Mouse (Mus musculus) neural tube, embryonic 15.5 days (tissue): ENCODE data around the gene Rgl1. TPM values are rescaled to one million over a fixed set of nuclear protein-coding genes. Genes with fewer than 3 reads are reported as not detected.
"Not testable (repeated sequence)": the region's sequence is repeated elsewhere in the genome, so short reads cannot be mapped to it uniquely, and the experiment has no call there.

Experiments used
- ATAC-seq: fragments of 200-750 bp; cut with Nextera tagmentation; 2 replicates; pipeline ENCODE4 v1.8.0; 2017; ENCODE audit warnings: mild to moderate bottlenecking, moderate TSS enrichment, moderate library complexity; ENCODE audit not compliant: low FRiP score
- H3K27ac ChIP-seq: fragments of 300-500 bp; sonication (generic); replicated peaks from 2 replicates; pipeline ENCODE4 v1.5.1; 2015; ENCODE audit warnings: mild to moderate bottlenecking, inconsistent platforms
- H3K27me3 ChIP-seq: fragments of 300-500 bp; sonication (generic); replicated peaks from 2 replicates; pipeline ENCODE4 v1.6.1; 2015; ENCODE audit warnings: inconsistent platforms
- H3K36me3 ChIP-seq: fragments of 300-500 bp; sonication (generic); 2 replicates; pipeline ENCODE4 v1.6.1; 2015; ENCODE audit warnings: inconsistent platforms
- H3K4me1 ChIP-seq: fragments of 300-500 bp; sonication (generic); 2 replicates; pipeline ENCODE4 v1.6.1; 2015; ENCODE audit warnings: inconsistent platforms
- H3K4me2 ChIP-seq: fragments of 300-500 bp; sonication (generic); 2 replicates; pipeline ENCODE4 v1.6.1; 2015; ENCODE audit warnings: inconsistent platforms, mild to moderate bottlenecking, moderate library complexity
- H3K4me3 ChIP-seq: fragments of 300-500 bp; sonication (generic); replicated peaks from 2 replicates; pipeline ENCODE4 v1.5.1; 2015; ENCODE audit warnings: mild to moderate bottlenecking, inconsistent platforms
- H3K9ac ChIP-seq: fragments of 300-500 bp; sonication (generic); replicated peaks from 2 replicates; pipeline ENCODE4 v1.6.1; 2015; ENCODE audit warnings: mild to moderate bottlenecking, inconsistent platforms
- H3K9me3 ChIP-seq: fragments of 300-500 bp; sonication (generic); replicated peaks from 2 replicates; pipeline ENCODE4 v1.6.1; 2016; ENCODE audit warnings: inconsistent platforms
- WGBS: fragments of 180-500 bp; shearing (Covaris S2); methylation state at CpG from one replicate; pipeline ENCODE4 v1.1.7; 2015; ENCODE audit warnings: mixed read lengths; 5-methylcytosine and 5-hydroxymethylcytosine counted together
- polyA plus RNA-seq: library from polyadenylated mRNA; unstranded; fragments of >200 nt; fragmentation: Nextera tagmentation; extraction: Ambion mirVana; gene quantifications from 2 replicates; pipeline ENCODE4 v1.2.1, GENCODE M21; 2015

Gene Rgl1
- polyA plus RNA-seq, 1 experiment from 2014 or later = 18.8 TPM

GRCm38 (mm10) chr1:152648052-152648451, 118.1 kb downstream of the Rgl1 start:
- Histone ChIP-seq H3K27ac (no peak overlapping the region), H3K4me3 (no peak overlapping the region), H3K9ac (no peak overlapping the region), H3K9me3 (no peaks in the 10 kb centered on the region), H3K4me2 (no peak overlapping the region), H3K27me3 (no peaks in the 10 kb centered on the region), H3K4me1 (no peaks in the 10 kb centered on the region), H3K36me3 (no peaks in the 10 kb centered on the region)
- WGBS = 90% methylated on average over 5 of the region's 5 CpGs
- ATAC-seq = no peak

DNA sequence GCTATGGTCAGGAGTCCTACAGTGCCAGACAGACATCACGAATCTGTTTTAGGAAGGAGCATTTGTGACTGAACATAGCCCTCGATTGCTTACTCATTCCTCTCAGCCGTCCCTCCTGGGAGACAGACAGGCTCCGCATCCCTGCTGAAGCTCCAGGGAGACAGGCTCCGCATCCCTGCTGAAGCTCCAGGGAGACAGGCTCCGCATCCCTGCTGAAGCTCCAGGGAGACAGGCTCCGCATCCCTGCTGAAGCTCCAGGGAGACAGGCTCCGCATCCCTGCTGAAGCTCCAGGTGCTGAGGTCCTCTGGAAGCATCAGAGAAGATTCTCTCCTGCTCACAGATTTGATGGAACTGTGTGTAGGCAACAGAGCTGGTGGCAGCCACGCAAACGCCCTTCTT, 123.9 kb downstream of the Rgl1 start:
- H3K9me3 ChIP-seq, H3K27ac ChIP-seq, H3K4me3 ChIP-seq, H3K9ac ChIP-seq, H3K27me3 ChIP-seq, H3K4me2 ChIP-seq, H3K36me3 ChIP-seq, ATAC-seq: not testable (repeated sequence)
- H3K4me1 ChIP-seq = peaks cover 15% of the 10 kb centered on the region
- WGBS = 66% methylated on average over 10 of the region's 10 CpGs

DNA sequence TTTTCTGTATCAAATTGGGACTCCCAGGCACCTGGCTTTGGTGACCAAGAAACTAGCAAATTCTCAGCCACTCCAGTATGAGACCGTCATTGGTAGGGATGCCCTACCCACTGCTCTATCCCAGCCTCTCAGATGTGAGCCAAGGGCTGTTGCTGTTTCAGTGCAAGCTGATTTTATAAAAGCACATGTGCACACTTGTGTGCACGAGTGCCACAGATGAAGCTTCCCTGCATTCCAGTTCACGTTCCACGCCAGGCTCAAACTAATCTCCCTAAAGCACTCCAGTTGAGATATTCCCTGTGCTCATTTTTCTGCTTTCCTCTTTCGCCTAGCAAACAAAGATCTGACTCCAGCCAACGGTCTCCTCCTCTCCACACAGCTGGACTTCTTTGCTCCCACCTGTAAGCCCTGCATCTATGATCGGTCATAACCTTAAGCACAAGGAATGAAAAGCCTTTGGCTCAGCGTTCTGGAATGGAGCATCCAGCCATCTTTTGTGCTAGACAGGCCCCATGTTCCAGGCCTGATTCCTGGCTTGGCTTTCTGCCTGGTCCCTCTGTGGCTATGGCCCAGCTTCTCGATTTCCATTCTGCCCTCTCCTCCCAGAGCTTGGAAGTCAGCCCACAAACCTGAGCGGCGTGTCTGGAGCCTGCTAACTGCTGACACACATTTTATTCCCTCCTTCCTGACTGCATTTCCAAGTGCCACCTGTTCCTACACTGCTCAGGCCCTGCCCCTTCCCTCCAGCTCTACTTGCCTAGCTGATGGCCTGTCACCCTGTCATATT, 125.8 kb downstream of the Rgl1 start:
- no peaks in the 10 kb centered on the region for H3K36me3 ChIP-seq
- no peaks in the 10 kb centered on the region for H3K27me3 ChIP-seq
- no peaks in the 10 kb centered on the region for H3K9me3 ChIP-seq
- peaks cover 15% of the 10 kb centered on the region for H3K4me1 ChIP-seq
- ATAC-seq = peak; percentile 62
- peak overlapping the region; percentile 35 for H3K27ac ChIP-seq
- H3K4me2 ChIP-seq = no peak overlapping the region
- no peak overlapping the region for H3K4me3 ChIP-seq
- WGBS = 54% methylated on average over 11 of the region's 11 CpGs
- H3K9ac ChIP-seq = no peak overlapping the region

- 94% methylated on average over 7 of the region's 7 CpGs for WGBS
- Histone ChIP-seq H3K4me1 (peaks cover 15% of the 10 kb centered on the region), H3K27ac (no peak overlapping the region), H3K4me2 (no peak overlapping the region), H3K9ac (no peak overlapping the region), H3K27me3 (no peaks in the 10 kb centered on the region), H3K9me3 (no peaks in the 10 kb centered on the region), H3K4me3 (no peak overlapping the region), H3K36me3 (no peaks in the 10 kb centered on the region)
- ATAC-seq = no peak
These were observed 126.8 kb downstream of the Rgl1 start for GRCm38 (mm10) chr1:152639344-152639743.

GRCm38 (mm10) chr1:152634638-152635037, 131.5 kb downstream of the Rgl1 start:
- no peak overlapping the region for H3K27ac ChIP-seq
- no peaks in the 10 kb centered on the region for H3K9me3 ChIP-seq
- no peaks in the 10 kb centered on the region for H3K27me3 ChIP-seq
- H3K4me2 ChIP-seq = no peak overlapping the region
- H3K4me1 ChIP-seq = no peaks in the 10 kb centered on the region
- H3K4me3 ChIP-seq = no peak overlapping the region
- no peaks in the 10 kb centered on the region for H3K36me3 ChIP-seq
- no peak overlapping the region for H3K9ac ChIP-seq
- WGBS = 83% methylated on average over 5 of the region's 5 CpGs
- no peak for ATAC-seq

DNA sequence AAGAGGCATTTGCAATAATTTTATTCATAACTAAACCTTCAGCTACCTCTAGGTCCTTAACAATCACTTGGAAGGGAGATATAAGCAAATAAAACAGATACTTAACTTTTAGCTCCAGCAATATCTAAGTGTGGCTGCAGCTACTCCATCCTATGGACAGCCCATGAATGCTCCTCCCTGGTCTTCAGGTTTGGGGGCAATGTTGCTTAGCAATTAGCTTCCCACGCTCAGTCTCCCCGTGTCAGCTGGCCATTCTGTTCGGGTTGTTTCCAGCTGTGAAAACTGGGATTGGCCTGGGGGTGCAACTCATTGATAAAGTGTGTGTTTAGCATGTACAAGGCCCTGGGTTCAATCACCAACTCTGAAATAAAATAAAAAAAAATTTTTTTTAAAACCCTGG, 136.4 kb downstream of the Rgl1 start:
- WGBS = 19% methylated on average over 3 of the region's 3 CpGs

GRCm38 (mm10) chr1:152625651-152626050, 140.5 kb downstream of the Rgl1 start:
- peak overlapping the region; percentile 68; the same call in 1 of the 2 replicates for H3K9ac ChIP-seq
- no peak for ATAC-seq

More for the DNA sequence above, 136.4 kb downstream of the Rgl1 start:
- H3K27ac ChIP-seq = no peak overlapping the region
- no peak overlapping the region for H3K4me3 ChIP-seq
- ATAC-seq = no peak
- H3K9me3 ChIP-seq = no peaks in the 10 kb centered on the region
- peaks cover 7% of the 10 kb centered on the region; the same call in 1 of the 2 replicates for H3K4me1 ChIP-seq
- no peaks in the 10 kb centered on the region for H3K36me3 ChIP-seq
- no peak overlapping the region for H3K9ac ChIP-seq
- no peak overlapping the region for H3K4me2 ChIP-seq
- H3K27me3 ChIP-seq = 0 out of 2 replicates have a peak, but pooled peaks cover 3% of the 10 kb centered on the region

GRCm38 (mm10) chr1:152624644-152625454, 141.3 kb downstream of the Rgl1 start:
- 0 out of 2 replicates have a peak, but pooled peaks cover 3% of the 10 kb centered on the region for H3K27me3 ChIP-seq
- peak overlapping the region; percentile 89 for H3K4me2 ChIP-seq
- no peaks in the 10 kb centered on the region for H3K36me3 ChIP-seq
- H3K9ac ChIP-seq = peak overlapping the region; percentile 68
- ATAC-seq = peak; percentile 88
- peaks cover 23% of the 10 kb centered on the region for H3K4me1 ChIP-seq
- no peaks in the 10 kb centered on the region for H3K9me3 ChIP-seq
- WGBS = under 1% methylated on average over 61 of the region's 61 CpGs
- H3K27ac ChIP-seq = peak overlapping the region; percentile 84
- peak overlapping the region; percentile 63 for H3K4me3 ChIP-seq

More at GRCm38 (mm10) chr1:152625651-152626050, 140.5 kb downstream of the Rgl1 start:
- H3K4me2 ChIP-seq = peak overlapping the region; percentile 89
- peak overlapping the region; percentile 63 for H3K4me3 ChIP-seq
- no peaks in the 10 kb centered on the region for H3K9me3 ChIP-seq
- 0 out of 2 replicates have a peak, but pooled peaks cover 3% of the 10 kb centered on the region for H3K27me3 ChIP-seq
- peaks cover 22% of the 10 kb centered on the region for H3K4me1 ChIP-seq
- H3K36me3 ChIP-seq = no peaks in the 10 kb centered on the region
- peak overlapping the region; percentile 84; the same call in 1 of the 2 replicates for H3K27ac ChIP-seq

- Histone ChIP-seq H3K4me1 (peaks cover 30% of the 10 kb centered on the region), H3K27me3 (0 out of 2 replicates have a peak, but pooled peaks cover 3% of the 10 kb centered on the region), H3K4me2 (peak overlapping the region; percentile 89), H3K9ac (0 out of 2 replicates have a peak overlapping the region, but pooled peaks have one; percentile 18), H3K27ac (peak overlapping the region; percentile 84), H3K36me3 (no peaks in the 10 kb centered on the region), H3K4me3 (peak overlapping the region; percentile 63), H3K9me3 (no peaks in the 10 kb centered on the region)
- ATAC-seq = no peak
- 29% methylated on average over 12 of the region's 12 CpGs for WGBS
These were observed 142.5 kb downstream of the Rgl1 start for GRCm38 (mm10) chr1:152623375-152624270.

DNA sequence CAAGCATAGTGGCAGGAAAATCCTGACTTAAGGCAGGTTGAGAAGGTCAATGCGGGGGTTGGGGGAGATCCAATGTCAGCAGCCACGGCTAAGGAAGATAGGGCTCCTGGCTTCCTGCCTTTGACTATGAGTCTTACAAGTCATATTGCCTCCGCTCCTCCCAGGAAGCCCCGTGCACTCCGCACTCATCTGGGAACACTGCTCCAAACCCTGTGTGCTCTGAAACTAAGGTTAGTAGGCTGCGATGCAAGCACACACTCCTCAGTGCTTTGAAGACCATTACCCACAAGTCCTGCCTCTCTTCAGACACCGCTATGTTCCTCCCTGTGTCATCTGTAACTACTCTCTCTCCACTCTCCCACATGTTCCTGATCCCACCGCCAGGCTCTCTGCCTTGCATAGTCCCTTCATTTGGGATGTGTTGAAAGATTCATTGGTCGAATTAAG, 143.4 kb downstream of the Rgl1 start:
- Histone ChIP-seq H3K4me2 (peak overlapping the region; percentile 89), H3K4me3 (peak overlapping the region; percentile 63; the same call in 1 of the 2 replicates), H3K27ac (no peak overlapping the region), H3K9me3 (no peaks in the 10 kb centered on the region), H3K27me3 (0 out of 2 replicates have a peak, but pooled peaks cover 3% of the 10 kb centered on the region), H3K4me1 (peaks cover 33% of the 10 kb centered on the region), H3K36me3 (no peaks in the 10 kb centered on the region), H3K9ac (no peak overlapping the region)
- ATAC-seq = no peak
- WGBS = 77% methylated on average over 9 of the region's 9 CpGs

DNA sequence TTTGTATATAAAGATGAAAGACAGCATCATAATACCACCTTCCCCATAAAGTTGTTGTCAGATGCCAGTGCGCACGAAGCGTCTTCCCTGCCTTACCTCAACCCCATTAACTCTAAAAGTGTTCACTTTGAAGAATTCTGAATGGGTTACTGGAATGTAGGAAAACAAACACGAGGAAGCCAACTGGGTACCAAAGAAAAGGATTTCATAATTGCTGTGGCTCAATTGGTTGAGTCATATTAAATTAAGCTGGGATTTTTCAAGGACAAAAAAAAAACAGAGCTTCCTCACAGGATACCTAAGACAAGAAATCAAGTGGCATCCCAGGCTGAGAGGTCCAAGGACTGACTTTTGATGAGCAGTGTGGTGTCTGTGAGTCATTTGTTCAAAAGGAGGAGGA, 144.5 kb downstream of the Rgl1 start:
- Histone ChIP-seq H3K36me3 (no peaks in the 10 kb centered on the region), H3K9ac (no peak overlapping the region), H3K27me3 (0 out of 2 replicates have a peak, but pooled peaks cover 3% of the 10 kb centered on the region), H3K4me3 (no peak overlapping the region), H3K9me3 (no peaks in the 10 kb centered on the region), H3K27ac (no peak overlapping the region), H3K4me2 (no peak overlapping the region), H3K4me1 (peaks cover 44% of the 10 kb centered on the region)
- WGBS = 87% methylated on average over 4 of the region's 4 CpGs
- no peak for ATAC-seq
